Mouse (Mus musculus): ENCODE measurements around the gene Gm6509.
"Not testable (repeated sequence)": the region's sequence is repeated elsewhere in the genome, so short reads cannot be mapped to it uniquely, and the experiment has no call there.

The Gm6509 gene

GRCm38 (mm10) chr5:94623679-94624078 is at the start of gene Gm6509:
Gene Gm6509, plus strand, starts transcription at chr5:94623979.
- not testable (repeated sequence) for DNase-seq (ENCODE audit: low read depth)

- DNase-seq (ENCODE audit: low read depth), result not testable (repeated sequence)
These were observed 7.5 kb upstream of the Gm6509 start, which contains the start of gene Gm3147 for GRCm38 (mm10) chr5:94616242-94616641. Gene Gm3147, minus strand, starts transcription at chr5:94616342.

- not testable (repeated sequence) for DNase-seq (ENCODE audit: low read depth)
These were observed 24.3 kb downstream of the Gm6509 start, which contains the start of gene Gm6205 for GRCm38 (mm10) chr5:94648082-94648481. Gene Gm6205, plus strand, starts transcription at chr5:94648382.

Data from naive thymus-derived CD4-positive, alpha-beta T cell, adult 2 months (primary cell).